Mouse (Mus musculus): ENCODE data around the gene Anxa2. TPM values are rescaled to one million over a fixed set of nuclear protein-coding genes. Genes with fewer than 3 reads are reported as not detected.

The Anxa2 gene
- 40.4 and 44.6 TPM in 2 replicates for polyA plus RNA-seq (2021; fragmentation: Nextera tagmentation)
- long read RNA-seq, experiment 1, transcript Anxa2-201 (13 exons, 1,447 nt), result major isoform, 49 of 58 reads
- long read RNA-seq, experiment 1, partial matches to known transcripts, result 6 of 58 reads
- long read RNA-seq, experiment 1, other reads (novel, unspliced or antisense), result 3 of 58 reads
- long read RNA-seq, experiment 2, transcript Anxa2-201 (13 exons, 1,447 nt), result major isoform, 85 of 87 reads
- long read RNA-seq, experiment 2, partial matches to known transcripts, result 2 of 87 reads
- long read RNA-seq, experiment 2, other reads (novel, unspliced or antisense), result 0 of 87 reads

GRCm38 (mm10) chr9:69453066-69453900 is at the start of gene Anxa2:
Gene Anxa2, plus strand, starts transcription at chr9:69453620.

Small RNAs within 50 kb of the gene (microRNA-seq; reads per million reads assigned to microRNA genes)
- gene Mir3109, result 1.1 reads per million

Other genes starting within 250 kb of the Anxa2 start
- gene Ice2, start 55.7 kb upstream of the Anxa2 start, polyA plus RNA-seq (2021; fragmentation: Nextera tagmentation), result 2.9 and 3.3 TPM in 2 replicates